Mouse (Mus musculus) left cerebral cortex, adult 2 months (tissue): ENCODE results near the gene Draxin. TPM values are rescaled to one million over a fixed set of nuclear protein-coding genes. Genes with fewer than 3 reads are reported as not detected.
A peak's percentile ranks its signal among the peaks of the same experiment; 100 is the strongest.
"Not testable (repeated sequence)": the region's sequence is repeated elsewhere in the genome, so short reads cannot be mapped to it uniquely, and the experiment has no call there.

ENCODE experiments used
- DNase-seq, 2 experiments: peaks; one replicate each; pipeline ENCODE4 v3.0.0; 2021 to 2022; ENCODE audit warnings: low spot score in 2 of 2, mixed read lengths in 1 of 2; ENCODE audit errors: extremely low spot score in 1 of 2
- H3K27ac ChIP-seq: fragments of 200-600 bp; 2 replicates; pipeline ENCODE4 v1.8.1; 2022
- H3K4me3 ChIP-seq: fragments of 200-600 bp; 2 replicates; pipeline ENCODE4 v1.8.1; 2022
- CTCF ChIP-seq: fragments of 200-600 bp; IDR thresholded peaks from 2 replicates; pipeline ENCODE4 v1.8.1; 2022; ENCODE audit warnings: antibody characterized with exemption, mild to moderate bottlenecking, moderate library complexity
- intact Hi-C: fragments of 180-260 bp; cut with DNase I; formaldehyde crosslinking; loops from one replicate; pipeline ENCODE4 v1.15.1; 2025
- long read RNA-seq, 2 experiments: library from polyadenylated mRNA; stranded (forward); transcript quantifications; one replicate each; pipeline ENCODE4 v2.0.0; 2021; ENCODE audit warnings: borderline mapping rate in 2 of 2
- total RNA-seq, 2 experiments: library from RNA; stranded (reverse); gene quantifications; 2 replicates each; pipeline ENCODE4 v1.2.3; 2021

Gene Draxin
- under 1 TPM; 0.20 to 0.30 TPM for total RNA-seq
- long read RNA-seq, experiment 1: 0 reads
- long read RNA-seq, experiment 2: 0 reads

DNA sequence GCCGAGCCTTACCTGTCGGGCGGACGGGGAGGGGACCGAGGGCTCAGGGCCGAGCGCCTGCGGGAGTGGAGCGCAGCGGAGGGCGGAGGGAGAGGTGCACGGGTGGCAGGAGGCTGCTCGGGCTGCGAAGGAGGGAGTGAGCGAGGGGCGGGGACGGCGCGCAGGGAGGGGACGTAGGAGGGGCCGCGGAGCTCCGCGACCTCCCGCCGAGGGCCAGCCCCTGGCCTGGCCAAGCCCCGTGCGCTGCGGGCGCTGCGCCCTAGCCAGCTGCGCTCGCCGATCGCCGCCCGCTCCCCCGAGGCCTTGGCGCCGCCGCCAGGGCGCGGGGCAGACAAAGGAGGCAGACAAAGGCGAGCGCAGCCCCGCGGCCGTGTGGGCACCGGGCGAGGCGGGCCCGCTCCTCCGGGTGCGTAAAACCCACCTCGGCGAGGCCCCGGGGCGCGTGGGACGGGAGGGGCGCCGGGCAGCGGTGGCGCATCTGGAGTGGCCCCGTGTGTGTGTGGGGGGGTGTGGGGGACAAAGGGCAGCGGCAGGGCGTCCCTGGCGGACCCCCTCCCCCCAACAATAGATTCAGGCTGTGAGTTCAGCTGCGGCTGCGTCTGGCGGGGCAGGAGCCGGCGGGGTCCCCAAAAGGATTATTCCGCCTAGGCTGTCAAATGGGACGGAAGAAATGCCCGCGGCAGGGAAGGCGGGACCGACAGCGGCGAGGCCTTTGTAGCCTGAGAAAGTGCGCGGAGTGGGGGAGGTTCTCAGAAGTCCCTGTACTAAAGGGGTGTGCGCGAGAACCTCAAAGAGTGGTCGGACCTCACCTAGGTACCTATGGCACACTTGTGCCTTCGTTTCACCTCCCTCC, at the start of gene Draxin:
Gene Draxin (minus strand): TSS at position 138 of the 853 bp plus-strand sequence.
- H3K27ac ChIP-seq: no peak within 1 kb of the TSS

DNA sequence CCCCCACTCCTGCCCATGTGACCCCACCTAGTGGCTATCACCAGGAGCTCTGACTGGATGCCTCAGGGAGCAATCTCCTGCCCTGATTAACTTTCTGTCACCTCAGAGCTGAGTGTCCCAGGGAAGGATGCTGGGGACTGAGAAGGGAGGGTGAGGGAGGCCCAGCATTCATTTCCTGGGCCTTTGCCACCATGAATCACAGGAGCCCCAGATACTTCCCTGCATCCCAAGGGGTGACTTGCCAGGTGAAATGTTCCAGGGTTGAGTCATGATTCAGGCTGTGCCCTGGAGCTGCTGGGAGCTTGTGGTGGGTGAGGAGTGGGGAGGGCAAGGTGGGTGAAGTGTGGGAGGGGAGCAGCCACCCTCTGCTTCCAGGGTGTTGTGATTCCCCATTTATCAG, 47.2 kb upstream of the Draxin start:
- Histone ChIP-seq H3K4me3 (no peak overlapping the region), H3K27ac (no peak overlapping the region)
- no peak for TF ChIP-seq CTCF
- no peak for DNase-seq
- intact Hi-C loops: no loop called here

More for the DNA sequence above, at the start of gene Draxin:
- intact Hi-C loops: no loop called here
- no peak for DNase-seq
- peak within 1 kb of the TSS; percentile 48 for H3K4me3 ChIP-seq
- no peak for TF ChIP-seq CTCF

DNA sequence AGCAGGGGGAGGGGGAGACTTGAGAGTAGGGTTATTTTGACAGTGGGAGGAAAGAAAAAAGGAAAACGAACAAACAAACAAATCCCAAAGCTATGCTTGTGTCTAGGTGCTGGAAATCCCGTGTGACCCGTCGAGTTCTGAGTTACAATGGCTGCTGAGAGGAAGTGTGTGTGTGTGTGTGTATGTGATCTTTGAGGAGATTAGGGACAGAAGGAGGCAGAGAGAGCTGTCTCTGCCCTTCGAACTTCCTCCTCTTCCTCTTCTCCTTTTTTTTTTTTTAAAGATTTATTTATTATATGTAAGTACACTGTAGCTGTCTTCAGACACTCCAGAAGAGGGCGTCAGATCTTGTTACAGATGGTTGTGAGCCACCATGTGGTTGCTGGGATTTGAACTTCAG, 46.1 kb upstream of the Draxin start:
- H3K4me3 ChIP-seq, intact Hi-C loops, DNase-seq, H3K27ac ChIP-seq: not testable (repeated sequence)

DNA sequence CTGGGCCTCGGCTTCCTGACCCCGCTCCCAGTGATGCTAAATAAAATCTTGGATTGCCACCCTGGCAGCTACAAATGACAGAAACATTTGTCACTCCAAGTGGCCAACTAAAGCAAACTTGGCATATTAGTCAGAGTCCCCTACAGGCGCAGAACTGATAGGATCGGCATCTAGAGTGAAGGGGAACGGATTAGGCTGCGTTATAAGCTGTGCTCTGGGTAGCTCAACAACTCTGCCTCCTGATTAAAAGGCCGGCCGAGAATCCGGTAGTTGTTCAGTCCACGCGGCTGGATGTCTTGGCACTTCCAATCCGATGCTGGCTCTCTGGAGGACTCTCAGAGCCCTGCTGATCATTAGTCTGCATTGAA, 44.0 kb upstream of the Draxin start:
- intact Hi-C loops: loop anchor here (2.0 to 5.0 kb wide), 3 partner anchors 40 to 163 kb away; no protein-coding TSS in a partner anchor
- DNase-seq: no peak
- TF ChIP-seq CTCF: no peak
- Histone ChIP-seq H3K27ac (peak overlapping the region; percentile 82), H3K4me3 (peak overlapping the region; percentile 43)

DNA sequence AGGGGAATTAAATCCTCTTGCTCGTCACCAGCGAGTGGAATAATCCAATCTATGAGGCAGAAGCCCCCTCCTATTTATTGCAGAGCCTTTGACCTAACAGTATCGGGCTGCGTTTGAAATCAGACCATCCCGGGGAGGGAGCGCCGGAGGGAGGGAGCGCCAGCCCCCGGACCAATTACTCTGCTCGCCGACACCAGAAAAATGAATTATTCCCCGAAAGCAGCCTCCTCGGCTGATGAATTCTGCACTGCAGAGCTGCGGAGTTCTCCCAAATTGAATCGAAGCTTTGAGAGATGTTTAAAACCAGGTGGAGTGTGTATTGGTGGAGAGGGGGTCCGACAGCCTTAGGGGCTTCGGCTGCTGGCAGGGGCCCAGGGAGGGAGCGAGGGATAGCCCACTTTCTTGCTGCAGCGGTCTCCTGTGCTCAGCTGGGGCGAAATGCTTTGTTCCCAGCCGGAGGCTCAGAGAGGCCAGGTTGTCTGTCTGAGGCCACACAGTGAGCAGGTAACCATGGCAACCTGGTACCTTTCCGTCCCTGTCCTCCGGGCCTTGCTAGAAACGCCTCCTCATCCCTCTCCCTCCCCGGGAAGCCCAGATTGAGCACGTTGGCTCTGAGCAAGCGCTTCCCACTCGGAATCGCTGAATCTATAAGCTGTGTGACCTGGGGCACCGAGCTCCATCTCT, 43.5 kb upstream of the Draxin start:
- TF ChIP-seq CTCF: no peak
- DNase-seq: peak; percentile 66 to 67
- Histone ChIP-seq H3K4me3 (peak overlapping the region; percentile 43), H3K27ac (peak overlapping the region; percentile 82)
- intact Hi-C loops: loop anchor here (2.0 to 5.0 kb wide), 3 partner anchors 41 to 163 kb away; no protein-coding TSS in a partner anchor

DNA sequence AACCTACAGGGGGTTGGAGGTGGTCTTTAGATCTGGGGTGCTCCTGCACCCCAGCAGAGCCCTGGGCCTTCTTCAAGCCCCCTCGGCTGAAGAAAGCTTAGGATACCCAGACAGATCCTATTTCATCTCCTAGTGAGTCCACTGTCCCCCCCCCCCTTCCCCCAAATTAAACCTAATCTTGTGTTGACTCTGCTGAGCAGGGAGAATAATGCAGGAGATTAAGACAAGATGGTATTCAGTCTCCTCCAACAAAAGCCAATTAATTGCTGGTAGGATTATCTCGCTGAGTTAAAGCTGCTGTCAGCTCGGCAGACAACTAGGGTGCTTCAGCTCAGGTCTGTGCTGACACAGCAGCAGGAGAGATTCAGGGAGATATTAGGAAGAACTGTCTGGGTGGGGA, 40.8 kb upstream of the Draxin start:
- H3K4me3 ChIP-seq: no peak overlapping the region
- no peak overlapping the region for H3K27ac ChIP-seq
- no peak for TF ChIP-seq CTCF
- intact Hi-C loops: loop anchor here (1.0 to 5.0 kb wide), 4 partner anchors 76 to 264 kb away; no protein-coding TSS in a partner anchor
- DNase-seq: no peak

DNA sequence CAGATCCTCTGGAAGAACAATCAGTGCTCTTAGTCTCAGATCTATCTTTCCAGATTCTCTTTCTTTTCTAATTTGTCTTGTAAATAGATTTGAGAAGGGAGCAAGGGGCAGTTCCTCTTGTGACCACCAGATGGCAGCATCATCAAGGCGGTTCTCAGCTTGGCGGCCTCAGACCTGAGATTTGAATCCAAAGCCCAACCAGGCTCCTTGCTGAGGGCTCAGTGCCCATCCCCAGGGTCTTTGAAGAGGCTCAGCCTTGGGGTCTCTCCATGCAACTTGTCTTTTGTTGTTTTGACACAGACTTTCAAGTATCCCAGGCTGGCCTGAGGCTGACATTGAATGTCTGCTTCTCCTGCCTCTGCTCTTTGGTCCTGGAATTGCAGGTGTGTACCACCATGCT, 40.3 kb upstream of the Draxin start:
- Histone ChIP-seq H3K4me3 (no peak overlapping the region), H3K27ac (no peak overlapping the region)
- peak; percentile 100 for TF ChIP-seq CTCF
- DNase-seq: peak in 1 of 2 experiments; percentile 66
- intact Hi-C loops: loop anchor here (1.0 to 5.0 kb wide), 4 partner anchors 76 to 264 kb away; no protein-coding TSS in a partner anchor

DNA sequence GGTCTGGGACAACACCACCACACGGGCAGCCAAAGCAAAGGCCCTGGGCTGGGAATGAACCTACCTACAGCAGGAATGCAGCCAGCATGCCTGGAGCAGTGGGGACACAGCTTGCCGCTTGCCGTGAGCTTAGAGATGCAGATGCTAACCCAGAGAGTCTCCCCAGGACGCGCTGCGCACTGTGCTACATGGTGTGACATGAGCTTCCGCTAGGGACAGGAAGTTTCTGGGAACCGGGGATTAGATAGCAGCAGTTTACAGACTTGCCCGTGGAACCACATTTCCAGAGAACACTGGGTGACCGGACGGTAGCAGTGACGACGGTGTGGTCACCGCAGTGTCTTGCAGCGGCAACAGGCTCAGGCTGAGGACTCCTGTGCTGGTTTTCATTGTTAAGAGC, 39.1 kb upstream of the Draxin start:
- intact Hi-C loops: no loop called here

DNA sequence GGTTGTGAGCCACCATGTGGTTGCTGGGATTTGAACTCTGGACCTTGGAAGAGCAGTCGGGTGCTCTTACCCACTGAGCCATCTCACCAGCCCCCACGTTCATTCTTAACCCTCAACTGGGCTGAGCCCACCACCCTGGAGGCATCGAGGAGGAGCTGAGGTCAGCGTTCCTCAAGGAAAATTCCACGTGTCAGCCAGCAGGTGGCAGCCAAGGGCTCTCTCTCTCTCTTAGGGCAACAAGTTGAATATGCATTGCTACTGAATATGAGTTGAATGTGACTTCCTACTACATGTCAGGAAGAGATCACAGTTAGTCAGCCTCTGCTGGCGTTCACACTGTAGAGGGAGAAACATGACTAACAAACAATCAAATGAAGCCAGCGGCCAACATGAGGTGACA, 37.8 kb upstream of the Draxin start:
- Histone ChIP-seq H3K27ac (no peak overlapping the region), H3K4me3 (no peak overlapping the region)
- peak; percentile 81 for TF ChIP-seq CTCF
- intact Hi-C loops: loop anchor here (1.0 kb wide), 1 partner anchor 54 kb away; no protein-coding TSS in a partner anchor
- peak in 1 of 2 experiments; percentile 64 for DNase-seq

More for the DNA sequence above, 39.1 kb upstream of the Draxin start:
- DNase-seq: no peak
- no peak overlapping the region for H3K27ac ChIP-seq
- no peak for TF ChIP-seq CTCF
- H3K4me3 ChIP-seq: no peak overlapping the region

DNA sequence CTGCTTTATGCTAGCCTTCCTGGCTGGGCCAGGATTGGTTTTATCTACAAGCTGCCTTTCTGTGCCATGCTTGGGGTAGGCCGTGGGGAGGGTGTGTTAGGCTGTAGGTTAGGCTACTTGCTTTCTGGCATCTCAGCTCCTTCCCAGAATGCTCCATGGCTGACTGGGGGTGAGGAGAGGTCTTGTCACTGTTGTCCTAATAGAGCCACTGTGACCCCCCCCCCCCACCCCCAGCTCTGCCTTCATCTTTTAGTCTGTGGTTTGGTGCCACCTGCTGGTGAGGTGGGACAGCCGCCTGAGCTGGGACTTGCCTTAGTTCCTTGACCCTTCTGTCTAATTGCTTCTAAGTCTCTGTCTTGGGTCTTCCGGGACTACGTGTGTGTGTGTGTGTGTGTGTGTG, 36.5 kb upstream of the Draxin start:
- Histone ChIP-seq H3K4me3 (no peak overlapping the region), H3K27ac (peak overlapping the region; percentile 74)
- intact Hi-C loops: no loop called here
- peak; percentile 68 to 72 for DNase-seq
- TF ChIP-seq CTCF: peak; percentile 60

DNA sequence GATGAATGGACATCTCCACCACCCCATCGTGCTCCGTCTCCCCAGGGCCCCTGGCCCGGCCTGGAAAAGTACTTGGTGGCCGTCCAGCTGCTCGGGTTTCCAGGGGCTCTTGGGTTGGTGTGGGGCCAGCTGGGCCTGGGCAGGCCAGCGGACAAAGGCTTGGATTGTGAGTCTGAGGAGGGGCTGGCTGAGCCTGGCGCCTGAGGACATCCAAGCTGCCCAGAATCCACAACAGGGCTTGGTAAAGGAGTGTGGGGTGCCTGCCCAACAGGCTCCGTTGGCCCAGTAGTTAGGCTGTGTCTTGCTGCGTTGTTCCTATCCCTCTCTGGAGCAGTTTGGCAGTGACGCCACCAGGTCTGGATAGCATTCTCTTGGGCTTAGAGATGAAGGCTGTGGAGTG, 35.9 kb upstream of the Draxin start:
- no peak for TF ChIP-seq CTCF
- Histone ChIP-seq H3K27ac (peak overlapping the region; percentile 79; the same call in 1 of the 2 replicates), H3K4me3 (no peak overlapping the region)
- intact Hi-C loops: no loop called here
- DNase-seq: peak; percentile 68 to 82

DNA sequence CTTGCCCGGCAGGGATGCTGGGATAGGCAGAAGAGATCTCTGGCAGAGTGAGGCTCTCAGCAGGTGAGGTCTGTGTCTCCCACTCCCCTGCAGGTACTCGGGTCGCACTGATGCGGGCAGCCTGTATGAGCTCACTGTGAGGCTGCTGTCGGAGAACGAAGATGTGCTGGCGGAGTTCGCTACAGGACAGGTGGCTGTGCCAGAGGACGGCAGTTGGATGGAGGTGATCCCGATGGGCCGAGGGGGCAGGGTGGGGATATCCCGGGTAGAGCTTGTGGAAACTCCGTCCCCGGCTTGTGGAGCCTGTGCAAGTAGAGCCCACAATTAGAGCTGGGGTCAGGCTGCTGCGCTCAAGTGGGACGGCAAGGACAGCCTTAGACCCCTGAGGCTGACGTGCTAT, 35.1 kb upstream of the Draxin start:
- H3K27ac ChIP-seq: peak overlapping the region; percentile 79
- DNase-seq: no peak
- H3K4me3 ChIP-seq: peak overlapping the region; percentile 29
- no peak for TF ChIP-seq CTCF
- intact Hi-C loops: no loop called here
